Mouse (Mus musculus) stomach, embryonic 16.5 days (tissue): ENCODE data around the gene Wnk2. TPM values are rescaled to one million over a fixed set of nuclear protein-coding genes. Genes with fewer than 3 reads are reported as not detected.

Source experiments
- ATAC-seq: fragments of 200-750 bp; cut with Nextera tagmentation; 2 replicates; pipeline ENCODE4 v1.8.0; 2017; ENCODE audit warnings: moderate number of reproducible peaks, moderate TSS enrichment; ENCODE audit not compliant: insufficient read depth, low FRiP score
- H3K27ac ChIP-seq: fragments of 300-500 bp; sonication (generic); 2 replicates; pipeline ENCODE4 v1.5.1; 2014; ENCODE audit warnings: low read length
- H3K27me3 ChIP-seq: fragments of 300-500 bp; sonication (generic); 2 replicates; pipeline ENCODE4 v1.6.1; 2014; ENCODE audit warnings: low read length, control low read depth, mixed read lengths; ENCODE audit not compliant: control insufficient read depth, insufficient read depth
- H3K36me3 ChIP-seq: fragments of 300-500 bp; sonication (generic); 2 replicates; pipeline ENCODE4 v1.6.1; 2014; ENCODE audit warnings: low read length; ENCODE audit not compliant: control insufficient read depth, insufficient read depth
- H3K4me1 ChIP-seq: fragments of 300-500 bp; sonication (generic); 2 replicates; pipeline ENCODE4 v1.6.1; 2014; ENCODE audit warnings: low read length, control low read depth, mixed read lengths; ENCODE audit not compliant: control insufficient read depth, insufficient read depth
- H3K4me2 ChIP-seq: fragments of 300-500 bp; sonication (generic); 2 replicates; pipeline ENCODE4 v1.6.1; 2014; ENCODE audit warnings: low read depth, low read length, mixed read lengths
- H3K4me3 ChIP-seq: fragments of 300-500 bp; sonication (generic); replicated peaks from 2 replicates; pipeline ENCODE4 v1.5.1; 2014; ENCODE audit warnings: mild to moderate bottlenecking, low read length
- H3K9ac ChIP-seq: fragments of 300-500 bp; sonication (generic); 2 replicates; pipeline ENCODE4 v1.6.1; 2014; ENCODE audit warnings: low read length
- H3K9me3 ChIP-seq: fragments of 300-500 bp; sonication (generic); replicated peaks from 2 replicates; pipeline ENCODE4 v1.6.1; 2016; ENCODE audit warnings: low read length, control low read depth; ENCODE audit not compliant: control insufficient read depth
- WGBS: fragments of 180-500 bp; shearing (Covaris S2); extraction: QIAGEN DNeasy Blood & Tissue Kit; methylation state at CpG from one replicate; pipeline ENCODE4 v1.1.7; 2014; 5-methylcytosine and 5-hydroxymethylcytosine counted together
- polyA plus RNA-seq: library from polyadenylated mRNA; unstranded; fragments of >200 nt; fragmentation: Nextera tagmentation; extraction: Ambion mirVana; gene quantifications from 2 replicates; pipeline ENCODE4 v1.2.1, GENCODE M21; 2015

Wnk2 gene
- polyA plus RNA-seq, 1 experiment from 2014 or later, result 3.4 TPM

DNA sequence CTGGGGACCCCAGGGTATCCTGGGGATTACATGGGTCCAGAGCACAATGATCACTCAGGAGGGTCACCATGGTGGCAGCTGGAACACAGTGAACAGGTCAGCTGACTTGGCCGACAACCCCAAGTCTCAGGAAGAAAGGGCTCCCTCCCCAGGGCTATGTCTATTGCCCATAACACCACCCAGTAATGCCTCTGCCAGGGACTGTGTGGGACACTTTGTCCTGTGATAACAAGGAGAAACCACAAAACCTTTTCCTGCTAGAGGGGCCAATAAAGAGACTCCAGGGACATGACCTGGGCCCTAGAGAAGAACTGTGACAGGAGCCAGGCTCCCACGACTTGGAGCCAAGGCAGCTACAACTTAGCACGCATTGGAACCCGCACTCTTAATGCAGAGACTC, 51.0 kb downstream of the Wnk2 start:
- no peaks in the 10 kb centered on the region for H3K36me3 ChIP-seq
- H3K9me3 ChIP-seq, result no peaks in the 10 kb centered on the region
- no peak overlapping the region for H3K4me2 ChIP-seq
- WGBS, result 88% methylated on average over 4 of the region's 4 CpGs
- no peaks in the 10 kb centered on the region for H3K27me3 ChIP-seq
- no peak for ATAC-seq
- H3K4me1 ChIP-seq, result peaks cover 3% of the 10 kb centered on the region
- H3K27ac ChIP-seq, result no peak overlapping the region
- no peak overlapping the region for H3K9ac ChIP-seq
- no peak overlapping the region for H3K4me3 ChIP-seq

DNA sequence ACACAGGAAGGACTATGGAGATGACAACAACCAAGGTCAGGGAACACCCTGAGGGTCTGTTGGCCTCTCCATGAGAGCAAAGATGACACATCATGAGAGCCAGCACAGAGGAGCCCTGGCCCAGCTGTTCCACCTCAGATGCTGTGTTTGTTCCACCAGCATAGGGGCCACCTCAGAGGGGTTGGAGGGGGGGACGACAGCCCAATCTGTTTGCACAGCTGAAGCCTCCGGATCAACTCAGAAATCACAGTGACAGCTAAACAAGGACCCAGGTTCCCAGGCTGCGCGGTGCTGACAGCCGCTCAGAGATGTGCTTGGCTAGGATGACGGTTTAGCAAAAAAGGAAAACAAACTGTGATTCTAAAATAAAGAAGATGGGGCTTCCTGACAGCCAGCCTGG, 53.1 kb downstream of the Wnk2 start:
- ATAC-seq, result no peak
- H3K4me3 ChIP-seq, result no peak overlapping the region
- H3K4me2 ChIP-seq, result no peak overlapping the region
- no peaks in the 10 kb centered on the region; the same call in 1 of the 2 replicates for H3K36me3 ChIP-seq
- H3K4me1 ChIP-seq, result no peaks in the 10 kb centered on the region
- no peak overlapping the region for H3K9ac ChIP-seq
- H3K9me3 ChIP-seq, result no peaks in the 10 kb centered on the region
- H3K27me3 ChIP-seq, result no peaks in the 10 kb centered on the region
- WGBS, result 39% methylated on average over 6 of the region's 6 CpGs
- no peak overlapping the region for H3K27ac ChIP-seq

DNA sequence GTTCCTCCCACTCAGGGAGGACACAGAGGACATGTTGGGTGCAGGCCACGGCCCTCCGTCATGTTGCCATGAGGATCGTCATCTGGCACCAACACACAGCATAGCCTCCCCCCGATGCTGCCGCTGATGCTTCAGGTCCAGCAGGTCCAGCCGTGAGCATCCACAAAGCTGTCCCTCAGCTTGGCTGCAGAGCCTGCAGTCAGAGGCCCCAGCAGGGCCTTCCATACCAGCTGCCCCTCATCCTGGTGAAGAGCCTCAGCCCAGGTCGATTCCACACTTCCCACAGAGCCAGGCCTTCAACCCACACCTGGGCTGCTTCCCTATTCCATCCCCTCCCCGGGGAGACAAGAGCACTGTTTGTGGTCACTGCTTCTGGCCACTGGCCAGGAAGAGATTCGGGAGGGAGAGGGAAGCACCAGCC, 54.3 kb downstream of the Wnk2 start:
- no peaks in the 10 kb centered on the region for H3K27me3 ChIP-seq
- no peak overlapping the region for H3K4me2 ChIP-seq
- H3K4me3 ChIP-seq, result no peak overlapping the region
- H3K9me3 ChIP-seq, result no peaks in the 10 kb centered on the region
- H3K36me3 ChIP-seq, result no peaks in the 10 kb centered on the region; the same call in 1 of the 2 replicates
- WGBS, result 61% methylated on average over 9 of the region's 9 CpGs
- no peak for ATAC-seq
- H3K27ac ChIP-seq, result no peak overlapping the region
- no peaks in the 10 kb centered on the region for H3K4me1 ChIP-seq
- H3K9ac ChIP-seq, result no peak overlapping the region

GRCm38 (mm10) chr13:49092596-49092995, 55.2 kb downstream of the Wnk2 start:
- no peaks in the 10 kb centered on the region; the same call in 1 of the 2 replicates for H3K36me3 ChIP-seq
- 81% methylated on average over 9 of the region's 9 CpGs for WGBS
- no peak overlapping the region for H3K4me3 ChIP-seq
- no peak for ATAC-seq
- H3K27ac ChIP-seq, result no peak overlapping the region
- no peak overlapping the region for H3K4me2 ChIP-seq
- no peaks in the 10 kb centered on the region for H3K9me3 ChIP-seq
- no peaks in the 10 kb centered on the region for H3K27me3 ChIP-seq
- 0 out of 2 replicates have a peak overlapping the region, but pooled peaks have one; percentile 14 for H3K9ac ChIP-seq
- H3K4me1 ChIP-seq, result no peaks in the 10 kb centered on the region

- no peak overlapping the region for H3K9ac ChIP-seq
- H3K27me3 ChIP-seq, result no peaks in the 10 kb centered on the region
- no peaks in the 10 kb centered on the region for H3K9me3 ChIP-seq
- no peak overlapping the region for H3K4me3 ChIP-seq
- 94% methylated on average over 1 of the region's 1 CpGs for WGBS
- H3K4me2 ChIP-seq, result no peak overlapping the region
- no peaks in the 10 kb centered on the region; the same call in 1 of the 2 replicates for H3K36me3 ChIP-seq
- no peaks in the 10 kb centered on the region for H3K4me1 ChIP-seq
- ATAC-seq, result no peak
- H3K27ac ChIP-seq, result no peak overlapping the region
These were observed 57.6 kb downstream of the Wnk2 start for GRCm38 (mm10) chr13:49090176-49090575.

GRCm38 (mm10) chr13:49088874-49089273, 58.9 kb downstream of the Wnk2 start:
- WGBS, result 84% methylated on average over 6 of the region's 6 CpGs
- H3K27me3 ChIP-seq, result no peaks in the 10 kb centered on the region
- no peak overlapping the region for H3K27ac ChIP-seq
- no peaks in the 10 kb centered on the region; the same call in 1 of the 2 replicates for H3K36me3 ChIP-seq
- no peak overlapping the region for H3K9ac ChIP-seq
- no peaks in the 10 kb centered on the region for H3K9me3 ChIP-seq
- no peaks in the 10 kb centered on the region for H3K4me1 ChIP-seq
- H3K4me2 ChIP-seq, result no peak overlapping the region
- H3K4me3 ChIP-seq, result no peak overlapping the region
- no peak for ATAC-seq

- ATAC-seq, result no peak
- Histone ChIP-seq H3K27ac (no peak overlapping the region), H3K36me3 (no peaks in the 10 kb centered on the region; the same call in 1 of the 2 replicates), H3K4me3 (no peak overlapping the region), H3K4me1 (no peaks in the 10 kb centered on the region), H3K27me3 (no peaks in the 10 kb centered on the region), H3K9ac (no peak overlapping the region), H3K4me2 (no peak overlapping the region), H3K9me3 (no peaks in the 10 kb centered on the region)
- 50% methylated on average over 7 of the region's 7 CpGs for WGBS
These were observed 60.4 kb downstream of the Wnk2 start for GRCm38 (mm10) chr13:49087420-49087819.

GRCm38 (mm10) chr13:49086431-49086830, 61.4 kb downstream of the Wnk2 start:
- WGBS, result 75% methylated on average over 4 of the region's 4 CpGs

GRCm38 (mm10) chr13:49085211-49085610, 62.6 kb downstream of the Wnk2 start:
- WGBS, result 92% methylated on average over 9 of the region's 9 CpGs

More at GRCm38 (mm10) chr13:49086431-49086830, 61.4 kb downstream of the Wnk2 start:
- H3K9me3 ChIP-seq, result no peaks in the 10 kb centered on the region
- no peaks in the 10 kb centered on the region; the same call in 1 of the 2 replicates for H3K36me3 ChIP-seq
- no peaks in the 10 kb centered on the region for H3K4me1 ChIP-seq
- H3K4me3 ChIP-seq, result no peak overlapping the region
- H3K27ac ChIP-seq, result no peak overlapping the region
- no peak overlapping the region for H3K4me2 ChIP-seq
- no peak for ATAC-seq
- H3K9ac ChIP-seq, result no peak overlapping the region
- no peaks in the 10 kb centered on the region for H3K27me3 ChIP-seq

More at GRCm38 (mm10) chr13:49085211-49085610, 62.6 kb downstream of the Wnk2 start:
- Histone ChIP-seq H3K36me3 (no peaks in the 10 kb centered on the region; the same call in 1 of the 2 replicates), H3K9me3 (no peaks in the 10 kb centered on the region), H3K27me3 (no peaks in the 10 kb centered on the region), H3K4me2 (no peak overlapping the region), H3K27ac (no peak overlapping the region), H3K4me1 (no peaks in the 10 kb centered on the region), H3K4me3 (no peak overlapping the region), H3K9ac (no peak overlapping the region)
- ATAC-seq, result no peak
